Mouse (Mus musculus): ENCODE measurements around the gene Krt222. TPM values are rescaled to one million over a fixed set of nuclear protein-coding genes. Genes with fewer than 3 reads are reported as not detected.
"Not testable (repeated sequence)": the region's sequence is repeated elsewhere in the genome, so short reads cannot be mapped to it uniquely, and the experiment has no call there.

Krt222 gene
- polyA plus RNA-seq, 1 experiment from 2014 or later = 0.05 TPM

GRCm38 (mm10) chr11:99265220-99265619, 21.3 kb upstream of the Krt222 start:
- no peaks in the 10 kb centered on the region for H3K36me3 ChIP-seq
- WGBS (ENCODE audit: insufficient replicate concordance) = 59% methylated on average over 9 of the region's 9 CpGs
- H3K4me1 ChIP-seq (replicated peaks) = no peaks in the 10 kb centered on the region
- no peak overlapping the region for H3K27ac ChIP-seq
- no peak overlapping the region for H3K9ac ChIP-seq
- DNase-seq (no peak), ATAC-seq (ENCODE audit: low read depth) (no peak)
- no peak overlapping the region for H3K4me2 ChIP-seq
- no peaks in the 10 kb centered on the region for H3K9me3 ChIP-seq (replicated peaks)
- H3K4me3 ChIP-seq (replicated peaks) = no peak overlapping the region
- H3K27me3 ChIP-seq = no peaks in the 10 kb centered on the region

GRCm38 (mm10) chr11:99256213-99256612, 12.3 kb upstream of the Krt222 start:
- Histone ChIP-seq H3K9me3 (replicated peaks) (no peaks in the 10 kb centered on the region), H3K27me3 (no peaks in the 10 kb centered on the region), H3K4me1 (replicated peaks) (no peaks in the 10 kb centered on the region), H3K27ac (no peak overlapping the region), H3K4me2 (no peak overlapping the region), H3K9ac (no peak overlapping the region), H3K36me3 (no peaks in the 10 kb centered on the region), H3K4me3 (replicated peaks) (no peak overlapping the region)
- DNase-seq = no peak
- 56% methylated on average over 4 of the region's 4 CpGs for WGBS (ENCODE audit: insufficient replicate concordance)
- no peak for ATAC-seq (ENCODE audit: low read depth)

GRCm38 (mm10) chr11:99255316-99255715, 11.4 kb upstream of the Krt222 start:
- no peak overlapping the region for H3K4me2 ChIP-seq
- no peak overlapping the region for H3K9ac ChIP-seq
- DNase-seq = no peak
- no peaks in the 10 kb centered on the region for H3K27me3 ChIP-seq
- no peak overlapping the region for H3K27ac ChIP-seq
- H3K9me3 ChIP-seq (replicated peaks) = no peaks in the 10 kb centered on the region
- H3K36me3 ChIP-seq = no peaks in the 10 kb centered on the region
- no peak for ATAC-seq (ENCODE audit: low read depth)
- H3K4me3 ChIP-seq (replicated peaks) = no peak overlapping the region
- no peaks in the 10 kb centered on the region for H3K4me1 ChIP-seq (replicated peaks)
- 66% methylated on average over 8 of the region's 8 CpGs for WGBS (ENCODE audit: insufficient replicate concordance)

- no peaks in the 10 kb centered on the region for H3K27me3 ChIP-seq
- H3K9me3 ChIP-seq (replicated peaks) = no peaks in the 10 kb centered on the region
- H3K4me2 ChIP-seq = no peak overlapping the region
- H3K4me1 ChIP-seq (replicated peaks) = no peaks in the 10 kb centered on the region
- no peak overlapping the region for H3K27ac ChIP-seq
- DNase-seq (no peak), ATAC-seq (ENCODE audit: low read depth) (no peak)
- H3K36me3 ChIP-seq = no peaks in the 10 kb centered on the region
- 43% methylated on average over 2 of the region's 2 CpGs for WGBS (ENCODE audit: insufficient replicate concordance)
- no peak overlapping the region for H3K4me3 ChIP-seq (replicated peaks)
- no peak overlapping the region for H3K9ac ChIP-seq
These were observed 10.0 kb upstream of the Krt222 start for GRCm38 (mm10) chr11:99253893-99254292.

- ATAC-seq (ENCODE audit: low read depth) (no peak), DNase-seq (no peak)
- Histone ChIP-seq H3K27me3 (no peaks in the 10 kb centered on the region), H3K4me2 (no peak overlapping the region), H3K4me3 (replicated peaks) (no peak overlapping the region), H3K27ac (no peak overlapping the region), H3K9me3 (replicated peaks) (no peaks in the 10 kb centered on the region), H3K36me3 (no peaks in the 10 kb centered on the region), H3K9ac (no peak overlapping the region), H3K4me1 (replicated peaks) (no peaks in the 10 kb centered on the region)
- 59% methylated on average over 8 of the region's 8 CpGs for WGBS (ENCODE audit: insufficient replicate concordance)
These were observed 8.8 kb upstream of the Krt222 start for GRCm38 (mm10) chr11:99252671-99253070.

- no peaks in the 10 kb centered on the region for H3K4me1 ChIP-seq (replicated peaks)
- WGBS (ENCODE audit: insufficient replicate concordance) = 44% methylated on average over 3 of the region's 3 CpGs
- DNase-seq = no peak
- H3K4me2 ChIP-seq = no peak overlapping the region
- no peak overlapping the region for H3K27ac ChIP-seq
- no peaks in the 10 kb centered on the region for H3K9me3 ChIP-seq (replicated peaks)
- ATAC-seq (ENCODE audit: low read depth) = no peak
- H3K9ac ChIP-seq = no peak overlapping the region
- H3K36me3 ChIP-seq = no peaks in the 10 kb centered on the region
- no peak overlapping the region for H3K4me3 ChIP-seq (replicated peaks)
- no peaks in the 10 kb centered on the region for H3K27me3 ChIP-seq
These were observed 6.8 kb upstream of the Krt222 start for GRCm38 (mm10) chr11:99250666-99251065.

- Histone ChIP-seq H3K9ac (no peak overlapping the region), H3K36me3 (no peaks in the 10 kb centered on the region), H3K4me1 (replicated peaks) (no peaks in the 10 kb centered on the region), H3K4me2 (no peak overlapping the region), H3K27me3 (no peaks in the 10 kb centered on the region), H3K4me3 (replicated peaks) (no peak overlapping the region), H3K27ac (no peak overlapping the region), H3K9me3 (replicated peaks) (no peaks in the 10 kb centered on the region)
- DNase-seq (no peak), ATAC-seq (ENCODE audit: low read depth) (no peak)
- WGBS (ENCODE audit: insufficient replicate concordance) = 41% methylated on average over 5 of the region's 5 CpGs
These were observed 6.4 kb upstream of the Krt222 start for GRCm38 (mm10) chr11:99250241-99250640.

GRCm38 (mm10) chr11:99249115-99249514, 5.2 kb upstream of the Krt222 start:
- WGBS (ENCODE audit: insufficient replicate concordance) = 56% methylated on average over 4 of the region's 4 CpGs
- ATAC-seq (ENCODE audit: low read depth) (no peak), DNase-seq (no peak)
- no peak overlapping the region for H3K9ac ChIP-seq
- H3K4me1 ChIP-seq (replicated peaks) = 0 out of 2 replicates have a peak, but pooled peaks cover under 1% of the 10 kb centered on the region
- no peaks in the 10 kb centered on the region for H3K9me3 ChIP-seq (replicated peaks)
- H3K4me2 ChIP-seq = no peak overlapping the region
- no peak overlapping the region for H3K27ac ChIP-seq
- H3K36me3 ChIP-seq = no peaks in the 10 kb centered on the region
- no peaks in the 10 kb centered on the region for H3K27me3 ChIP-seq
- no peak overlapping the region for H3K4me3 ChIP-seq (replicated peaks)

GRCm38 (mm10) chr11:99247916-99248315, 4.0 kb upstream of the Krt222 start:
- no peak overlapping the region for H3K27ac ChIP-seq
- H3K4me1 ChIP-seq (replicated peaks) = 0 out of 2 replicates have a peak, but pooled peaks cover 3% of the 10 kb centered on the region
- no peak overlapping the region for H3K9ac ChIP-seq
- ATAC-seq (ENCODE audit: low read depth) = no peak
- no peaks in the 10 kb centered on the region for H3K36me3 ChIP-seq
- H3K4me2 ChIP-seq = no peak overlapping the region
- no peaks in the 10 kb centered on the region for H3K27me3 ChIP-seq
- H3K4me3 ChIP-seq (replicated peaks) = no peak overlapping the region
- no peak for DNase-seq
- 82% methylated on average over 4 of the region's 4 CpGs for WGBS (ENCODE audit: insufficient replicate concordance)
- no peaks in the 10 kb centered on the region for H3K9me3 ChIP-seq (replicated peaks)

- H3K36me3 ChIP-seq; H3K27me3 ChIP-seq; H3K9ac ChIP-seq; H3K4me2 ChIP-seq; H3K9me3 ChIP-seq (replicated peaks); H3K4me3 ChIP-seq (replicated peaks); H3K27ac ChIP-seq; ATAC-seq (ENCODE audit: low read depth); H3K4me1 ChIP-seq (replicated peaks); DNase-seq: not testable (repeated sequence)
- WGBS (ENCODE audit: insufficient replicate concordance) = 36% methylated on average over 3 of the region's 3 CpGs
These were observed 634 bp upstream of the Krt222 start for GRCm38 (mm10) chr11:99244519-99244918.

GRCm38 (mm10) chr11:99243200-99243819, 575 bp downstream of the Krt222 start:
- Histone ChIP-seq H3K9ac (no peak overlapping the region), H3K27me3 (no peaks in the 10 kb centered on the region), H3K4me3 (replicated peaks) (peak overlapping the region; percentile 2), H3K27ac (no peak overlapping the region), H3K4me1 (replicated peaks) (peaks cover 3% of the 10 kb centered on the region; the same call in 1 of the 2 replicates), H3K9me3 (replicated peaks) (no peaks in the 10 kb centered on the region), H3K4me2 (peak overlapping the region; percentile 47), H3K36me3 (no peaks in the 10 kb centered on the region)
- DNase-seq (no peak), ATAC-seq (ENCODE audit: low read depth) (no peak)
- WGBS (ENCODE audit: insufficient replicate concordance) = 54% methylated on average over 3 of the region's 3 CpGs

- no peaks in the 10 kb centered on the region for H3K9me3 ChIP-seq (replicated peaks)
- ATAC-seq (ENCODE audit: low read depth) (no peak), DNase-seq (no peak)
- H3K9ac ChIP-seq = no peak overlapping the region
- no peaks in the 10 kb centered on the region for H3K36me3 ChIP-seq
- no peak overlapping the region for H3K27ac ChIP-seq
- peaks cover 3% of the 10 kb centered on the region; the same call in 1 of the 2 replicates for H3K4me1 ChIP-seq (replicated peaks)
- 60% methylated on average over 5 of the region's 5 CpGs for WGBS (ENCODE audit: insufficient replicate concordance)
- H3K27me3 ChIP-seq = no peaks in the 10 kb centered on the region
- no peak overlapping the region for H3K4me3 ChIP-seq (replicated peaks)
- no peak overlapping the region for H3K4me2 ChIP-seq
These were observed 1.8 kb downstream of the Krt222 start for GRCm38 (mm10) chr11:99242056-99242455.
